Mouse (Mus musculus) cerebellum, adult (tissue): ENCODE data around the gene Mtch2.

Source experiments
- ATAC-seq: cut with Nextera tagmentation; 2 replicates; pipeline ENCODE4 v1.9.2; 2017; ENCODE audit warnings: mild to moderate bottlenecking, moderate library complexity, mixed read lengths; ENCODE audit not compliant: insufficient number of reproducible peaks, low FRiP score, low TSS enrichment

Mtch2 gene

GRCm38 (mm10) chr2:90904076-90904855 is 57.3 kb downstream of the Mtch2 start, which contains the start of the genes Kbtbd4 and Ndufs3:
Gene Kbtbd4, plus strand, starts transcription at chr2:90904740.
Gene Ndufs3, minus strand, starts transcription at chr2:90904827.
- peak; percentile 96 for ATAC-seq

GRCm38 (mm10) chr2:90904856-90905224 is 57.9 kb downstream of the Mtch2 start:
- ATAC-seq: no peak

DNA sequence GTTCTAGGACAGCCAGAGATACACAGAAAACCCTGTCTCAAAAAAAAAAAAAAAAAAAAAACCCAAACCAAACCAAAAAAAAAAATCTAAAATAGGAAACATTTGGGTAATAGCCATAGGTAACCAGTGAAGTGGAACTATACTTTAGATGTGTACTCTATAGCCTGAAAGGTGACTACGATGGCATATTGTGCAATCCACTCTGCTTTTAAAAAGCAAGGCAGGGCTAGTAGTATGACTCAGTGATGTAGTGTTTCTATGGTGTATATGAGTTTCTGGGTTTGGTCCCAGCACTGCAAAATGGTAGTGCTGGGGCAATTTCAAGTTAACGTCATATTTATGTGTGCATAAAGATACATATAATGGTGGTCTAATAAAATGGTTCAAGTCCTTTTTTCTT is 59.8 kb downstream of the Mtch2 start:
- ATAC-seq: no peak

DNA sequence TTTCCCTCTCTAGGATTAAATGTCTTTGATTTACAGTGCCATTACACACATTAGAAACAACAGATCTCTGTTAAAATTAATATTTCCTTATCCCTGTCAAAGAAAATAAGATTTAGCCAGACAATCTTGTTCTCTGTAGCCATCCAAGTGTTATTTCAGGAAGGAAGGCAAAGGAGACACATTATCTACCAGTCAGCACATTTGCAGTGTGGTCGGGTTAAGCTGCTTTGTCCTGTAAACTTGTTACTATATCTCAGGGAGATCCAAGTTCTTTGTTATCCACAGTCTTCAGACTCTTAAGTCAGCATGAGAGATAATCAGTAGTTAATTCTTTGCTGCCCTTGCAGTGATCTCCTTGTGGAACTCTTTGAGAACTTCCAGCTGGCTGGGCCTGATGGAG is 63.9 kb downstream of the Mtch2 start:
- no peak for ATAC-seq

- ATAC-seq: no peak
Observed at GRCm38 (mm10) chr2:90911668-90912067, 64.7 kb downstream of the Mtch2 start.

DNA sequence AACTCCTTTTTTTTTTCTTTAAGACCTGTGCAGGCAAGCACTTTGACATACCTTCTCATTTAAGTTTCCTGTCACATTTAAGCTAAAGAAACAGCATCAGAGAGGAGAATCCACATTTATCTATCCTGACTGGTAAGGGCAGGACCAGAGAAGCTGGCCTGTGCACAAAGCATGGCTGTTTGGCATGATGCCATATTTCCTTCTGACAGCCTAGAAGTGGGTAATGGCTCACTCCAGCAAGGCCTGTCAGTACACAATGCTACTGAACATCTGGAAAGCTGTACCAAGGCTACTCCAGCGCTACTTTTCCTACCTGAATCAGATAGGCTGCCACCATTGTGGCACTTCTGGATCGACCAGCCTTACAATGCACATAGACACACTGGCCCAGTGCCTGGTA is 66.7 kb downstream of the Mtch2 start:
- no peak for ATAC-seq

DNA sequence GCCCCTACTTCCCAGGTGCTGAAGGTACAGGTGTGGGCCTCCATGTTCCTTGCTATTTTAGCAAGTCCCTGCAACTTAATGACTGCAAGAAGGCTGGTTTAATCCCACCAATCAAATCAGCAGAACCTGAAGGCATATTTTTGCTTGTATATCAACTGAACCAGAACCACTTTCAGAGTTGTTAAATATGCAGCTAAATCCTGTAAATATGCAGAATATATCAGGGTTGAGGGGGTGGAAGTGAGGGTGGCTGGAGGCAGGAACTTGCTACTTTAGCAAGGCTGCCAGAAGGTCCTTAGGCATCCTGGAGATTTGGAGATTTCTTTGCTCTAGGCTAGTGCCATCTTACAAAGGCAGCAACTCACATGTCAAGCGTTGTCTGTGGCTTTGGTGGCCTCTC is 68.6 kb downstream of the Mtch2 start:
- no peak for ATAC-seq
